Mouse (Mus musculus): ENCODE results near the gene Kctd18. TPM values are rescaled to one million over a fixed set of nuclear protein-coding genes. Genes with fewer than 3 reads are reported as not detected.
A peak's percentile ranks its signal among the peaks of the same experiment; 100 is the strongest.
"Not testable (repeated sequence)": the region's sequence is repeated elsewhere in the genome, so short reads cannot be mapped to it uniquely, and the experiment has no call there.

Kctd18 gene
- polyA plus RNA-seq, 1 experiment = 3.9 TPM

DNA sequence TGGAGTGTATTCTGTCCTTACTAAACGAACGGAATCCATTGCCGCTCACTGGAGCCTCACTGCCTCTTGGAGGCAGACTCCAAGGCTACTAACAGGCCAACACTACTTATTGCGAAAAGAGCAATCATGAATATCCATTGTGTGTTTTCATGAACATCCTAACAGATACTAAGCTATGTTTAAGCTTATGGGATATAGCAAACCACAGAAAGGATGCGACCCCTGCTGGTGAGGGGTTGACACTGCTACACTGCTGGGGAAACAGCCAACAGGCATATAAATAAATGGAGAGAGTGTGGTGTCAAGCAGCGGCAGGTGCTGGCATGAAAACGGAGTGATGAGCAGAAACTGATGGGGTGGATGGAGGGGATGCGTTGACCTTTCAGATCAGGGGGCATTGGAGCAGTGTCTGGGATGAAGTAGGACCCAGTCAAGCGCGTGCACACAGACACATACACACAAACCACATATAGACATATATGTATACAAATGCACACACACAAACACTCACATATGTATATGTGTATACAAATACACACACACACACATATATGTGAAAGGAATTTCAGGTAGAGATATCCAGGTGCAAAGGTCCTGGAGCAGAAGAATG is 12.5 kb upstream of the Kctd18 start:
- Histone ChIP-seq H3K79me2 (ENCODE audit: control insufficient read depth, insufficient read depth) (peaks cover 44% of the 10 kb centered on the region), H3K79me3 (ENCODE audit: low read depth) (peaks cover 5% of the 10 kb centered on the region), H3K4me3 (ENCODE audit: insufficient read depth, poor library complexity, severe bottlenecking) (peak overlapping the region; percentile 47), H3ac (ENCODE audit: control insufficient read depth, insufficient read length, low read depth) (no peak overlapping the region), H3K27me3 (ENCODE audit: control insufficient read depth, insufficient read depth, insufficient read length) (no peaks in the 10 kb centered on the region), H3K36me3 (ENCODE audit: control insufficient read depth, insufficient read depth) (peaks cover 11% of the 10 kb centered on the region)
- TF ChIP-seq CEBPB (IDR thresholded peaks at IDR 0.05; ENCODE audit: low read depth) (peak; percentile 43), FOSL1 (IDR thresholded peaks at IDR 0.05; ENCODE audit: insufficient read depth, low read length, poor library complexity, severe bottlenecking) (no peak), USF1 (IDR thresholded peaks at IDR 0.05; ENCODE audit: low read depth) (no peak), CTCF (IDR thresholded peaks at IDR 0.05; ENCODE audit: control insufficient read depth, insufficient read depth, insufficient read length) (peak; percentile 42)

DNA sequence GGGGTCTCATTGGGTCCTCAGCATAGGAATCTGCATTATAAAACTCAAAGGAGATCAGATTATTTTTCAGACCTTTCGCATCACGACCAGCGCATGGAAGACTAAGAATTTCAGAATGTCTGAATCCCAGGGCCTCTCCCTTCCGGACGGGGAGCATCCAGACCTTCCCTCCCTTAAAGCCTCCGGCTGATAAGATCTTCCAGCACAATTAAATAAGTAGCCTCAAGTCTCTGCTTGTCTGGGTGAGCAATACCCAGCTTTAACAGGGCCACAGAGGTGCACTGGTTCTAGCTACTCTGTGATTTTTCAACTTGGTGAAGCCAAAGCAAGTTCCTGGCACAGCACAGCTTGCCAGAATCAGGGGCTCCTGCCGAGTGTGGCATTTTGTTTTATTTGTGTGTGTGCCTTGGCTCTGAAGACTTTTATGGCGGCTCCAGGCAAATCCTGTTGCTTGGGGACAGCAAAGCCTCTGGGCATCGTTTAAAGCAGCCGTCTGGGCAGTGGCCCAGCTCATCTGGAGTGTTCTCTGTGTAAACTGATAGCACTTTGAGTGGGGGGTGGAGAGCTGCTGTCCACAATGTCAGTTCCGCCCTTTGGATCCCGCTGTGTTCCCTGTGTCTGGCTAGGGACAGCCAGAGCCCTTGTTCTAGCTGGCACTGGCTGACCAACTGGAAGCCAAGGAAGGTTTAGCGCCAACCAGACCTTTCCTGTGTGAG is 11.6 kb upstream of the Kctd18 start:
- peaks cover 4% of the 10 kb centered on the region for H3K79me3 ChIP-seq (ENCODE audit: low read depth)
- TF ChIP-seq MYOG (IDR thresholded peaks at IDR 0.05; ENCODE audit: control insufficient read depth, extremely low read depth, insufficient read length) (no peak), USF1 (IDR thresholded peaks at IDR 0.05; ENCODE audit: low read depth) (no peak), FOSL1 (IDR thresholded peaks at IDR 0.05; ENCODE audit: insufficient read depth, low read length, poor library complexity, severe bottlenecking) (no peak), CEBPB (IDR thresholded peaks at IDR 0.05; ENCODE audit: low read depth) (no peak), MAX (IDR thresholded peaks at IDR 0.05) (no peak)
- peaks cover 44% of the 10 kb centered on the region for H3K79me2 ChIP-seq (ENCODE audit: control insufficient read depth, insufficient read depth)
- H3K27me3 ChIP-seq (ENCODE audit: control insufficient read depth, insufficient read depth, insufficient read length) = no peaks in the 10 kb centered on the region
- H3ac ChIP-seq (ENCODE audit: control insufficient read depth, insufficient read length, low read depth) = peak overlapping the region; percentile 54
- H3K4me3 ChIP-seq (ENCODE audit: insufficient read depth, poor library complexity, severe bottlenecking) = peak overlapping the region; percentile 47
- peaks cover 18% of the 10 kb centered on the region for H3K36me3 ChIP-seq (ENCODE audit: control insufficient read depth, insufficient read depth)

DNA sequence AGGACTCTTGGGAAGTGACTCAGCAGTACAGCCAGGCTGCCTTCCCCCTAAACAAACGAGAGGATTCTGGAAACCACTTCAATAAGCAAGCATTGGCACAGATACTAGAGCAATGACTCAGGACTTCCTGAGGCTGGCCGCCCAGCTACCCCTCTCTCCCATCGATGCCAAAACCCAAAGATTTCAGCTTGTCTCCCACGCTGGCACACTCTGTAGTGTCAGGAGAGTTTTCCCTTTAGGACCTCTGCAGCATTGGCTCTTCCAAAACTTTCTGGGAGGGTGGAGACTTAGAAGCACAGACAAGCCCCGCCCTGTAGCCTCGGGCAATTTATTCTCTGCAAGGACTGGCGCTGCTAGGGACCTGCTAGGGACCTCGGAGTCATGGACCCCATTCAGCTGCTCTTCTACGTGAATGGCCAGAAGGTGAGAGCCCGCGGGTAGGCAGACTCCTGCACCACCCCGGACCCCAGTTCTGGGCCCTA is 10.9 kb upstream of the Kctd18 start, which contains the start of gene Aox1:
Gene Aox1, plus strand, starts transcription at position 296 of the 482 bp plus-strand sequence.
- H3K4me3 ChIP-seq (ENCODE audit: insufficient read depth, poor library complexity, severe bottlenecking) = peak within 1 kb of the TSS; percentile 47

DNA sequence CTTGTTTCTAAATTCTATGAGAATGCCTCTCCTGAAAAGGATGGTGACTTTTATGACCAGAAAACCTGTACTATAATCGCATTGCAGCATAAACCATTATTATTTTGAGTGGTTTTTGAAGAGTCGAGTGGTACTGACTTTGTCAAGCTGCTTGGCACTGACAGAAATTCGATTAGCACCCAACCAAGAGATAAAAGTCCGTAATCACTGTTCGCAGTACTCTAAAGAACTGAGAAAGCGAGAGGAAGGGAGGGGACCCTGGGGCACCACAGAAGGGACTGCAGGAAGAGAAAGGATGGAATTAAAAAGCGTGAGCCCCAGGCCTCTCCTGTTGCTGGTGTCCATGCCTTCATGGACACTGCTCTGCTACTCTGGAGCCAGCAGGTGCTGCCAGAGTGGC is 9.0 kb upstream of the Kctd18 start:
- H3K27me3 ChIP-seq (ENCODE audit: control insufficient read depth, insufficient read depth, insufficient read length) = no peaks in the 10 kb centered on the region
- no peak overlapping the region for H3K4me3 ChIP-seq (ENCODE audit: insufficient read depth, poor library complexity, severe bottlenecking)
- TF ChIP-seq MAX (IDR thresholded peaks at IDR 0.05) = no peak
- no peak for TF ChIP-seq FOSL1 (IDR thresholded peaks at IDR 0.05; ENCODE audit: insufficient read depth, low read length, poor library complexity, severe bottlenecking)
- no peak for TF ChIP-seq CTCF (IDR thresholded peaks at IDR 0.05; ENCODE audit: control insufficient read depth, insufficient read depth, insufficient read length)
- TF ChIP-seq USF1 (IDR thresholded peaks at IDR 0.05; ENCODE audit: low read depth) = no peak
- TF ChIP-seq MYOG (IDR thresholded peaks at IDR 0.05; ENCODE audit: control insufficient read depth, extremely low read depth, insufficient read length) = no peak
- TF ChIP-seq CEBPB (IDR thresholded peaks at IDR 0.05; ENCODE audit: low read depth) = no peak
- TF ChIP-seq MYOD1 (IDR thresholded peaks at IDR 0.05; ENCODE audit: control insufficient read depth, insufficient read length, low read depth) = no peak
- peaks cover 7% of the 10 kb centered on the region for H3K79me3 ChIP-seq (ENCODE audit: low read depth)
- H3K79me2 ChIP-seq (ENCODE audit: control insufficient read depth, insufficient read depth) = peaks cover 36% of the 10 kb centered on the region
- peaks cover 41% of the 10 kb centered on the region for H3K36me3 ChIP-seq (ENCODE audit: control insufficient read depth, insufficient read depth)
- no peak overlapping the region for H3ac ChIP-seq (ENCODE audit: control insufficient read depth, insufficient read length, low read depth)

More for the DNA sequence above, 10.9 kb upstream of the Kctd18 start, which contains the start of gene Aox1:
- Histone ChIP-seq H3ac (ENCODE audit: control insufficient read depth, insufficient read length, low read depth) (peak within 1 kb of the TSS; percentile 54), H3K27me3 (ENCODE audit: control insufficient read depth, insufficient read depth, insufficient read length) (no peaks in the 10 kb centered on the region), H3K36me3 (ENCODE audit: control insufficient read depth, insufficient read depth) (peaks cover 24% of the 10 kb centered on the region), H3K79me3 (ENCODE audit: low read depth) (peaks cover 4% of the 10 kb centered on the region), H3K79me2 (ENCODE audit: control insufficient read depth, insufficient read depth) (peaks cover 39% of the 10 kb centered on the region)
- TF ChIP-seq FOSL1 (IDR thresholded peaks at IDR 0.05; ENCODE audit: insufficient read depth, low read length, poor library complexity, severe bottlenecking) (peak; percentile 31), CEBPB (IDR thresholded peaks at IDR 0.05; ENCODE audit: low read depth) (no peak), MAX (IDR thresholded peaks at IDR 0.05) (peak; percentile 41)

DNA sequence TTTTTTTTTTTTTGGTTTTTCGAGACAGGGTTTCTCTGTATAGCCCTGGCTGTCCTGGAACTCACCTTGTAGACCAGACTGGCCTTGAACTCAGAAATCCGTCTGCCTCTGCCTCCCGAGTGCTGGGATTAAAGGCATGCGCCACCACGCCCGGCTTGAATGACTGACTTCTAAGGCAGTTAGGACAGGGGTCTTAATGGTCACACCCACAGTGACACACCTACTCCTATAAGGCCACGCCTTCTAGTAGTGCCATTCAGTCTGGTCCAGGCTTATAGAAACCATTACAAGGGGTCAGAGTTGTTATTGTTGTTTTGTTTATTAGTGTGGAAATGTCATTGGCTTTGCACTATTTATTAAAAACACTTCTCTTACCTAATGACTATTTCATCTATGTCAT is 12.4 kb downstream of the Kctd18 start:
- H3K36me3 ChIP-seq (ENCODE audit: control insufficient read depth, insufficient read depth) = peaks cover 50% of the 10 kb centered on the region
- peaks cover 52% of the 10 kb centered on the region for H3K79me2 ChIP-seq (ENCODE audit: control insufficient read depth, insufficient read depth)
- H3K27me3 ChIP-seq (ENCODE audit: control insufficient read depth, insufficient read depth, insufficient read length); H3K4me3 ChIP-seq (ENCODE audit: insufficient read depth, poor library complexity, severe bottlenecking); H3ac ChIP-seq (ENCODE audit: control insufficient read depth, insufficient read length, low read depth): not testable (repeated sequence)
- H3K79me3 ChIP-seq (ENCODE audit: low read depth) = peaks cover 25% of the 10 kb centered on the region

DNA sequence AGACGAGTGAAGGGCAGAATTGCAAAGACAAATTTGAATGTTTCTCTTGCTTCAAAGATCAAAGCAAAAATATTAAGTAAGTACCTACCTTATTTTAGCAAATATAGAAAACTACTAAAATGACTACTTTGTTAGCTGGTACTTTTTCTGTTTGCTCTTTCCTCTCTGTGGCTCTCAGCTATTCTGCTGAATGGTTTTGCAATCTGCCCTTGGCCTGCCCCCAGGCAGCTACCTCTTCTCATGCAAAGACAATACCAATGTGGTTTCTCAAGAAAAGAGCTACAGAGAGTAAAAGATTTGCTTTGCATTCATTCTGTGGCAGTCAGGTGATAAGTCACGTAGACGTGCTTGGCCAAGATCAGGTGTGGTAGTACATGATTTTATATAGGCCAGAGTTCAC is 20.6 kb downstream of the Kctd18 start:
- Histone ChIP-seq H3K27me3 (ENCODE audit: control insufficient read depth, insufficient read depth, insufficient read length) (no peaks in the 10 kb centered on the region), H3ac (ENCODE audit: control insufficient read depth, insufficient read length, low read depth) (no peak overlapping the region), H3K79me3 (ENCODE audit: low read depth) (peaks cover 45% of the 10 kb centered on the region), H3K4me3 (ENCODE audit: insufficient read depth, poor library complexity, severe bottlenecking) (no peak overlapping the region), H3K36me3 (ENCODE audit: control insufficient read depth, insufficient read depth) (peaks cover 49% of the 10 kb centered on the region), H3K79me2 (ENCODE audit: control insufficient read depth, insufficient read depth) (peaks cover 62% of the 10 kb centered on the region)
- no peak for TF ChIP-seq MYOD1 (IDR thresholded peaks at IDR 0.05; ENCODE audit: control insufficient read depth, insufficient read length, low read depth)
- TF ChIP-seq MAX (IDR thresholded peaks at IDR 0.05) = no peak
- no peak for TF ChIP-seq CTCF (IDR thresholded peaks at IDR 0.05; ENCODE audit: control insufficient read depth, insufficient read depth, insufficient read length)
- no peak for TF ChIP-seq MYOG (IDR thresholded peaks at IDR 0.05; ENCODE audit: control insufficient read depth, extremely low read depth, insufficient read length)
- no peak for TF ChIP-seq CEBPB (IDR thresholded peaks at IDR 0.05; ENCODE audit: low read depth)
- TF ChIP-seq USF1 (IDR thresholded peaks at IDR 0.05; ENCODE audit: low read depth) = no peak
- no peak for TF ChIP-seq FOSL1 (IDR thresholded peaks at IDR 0.05; ENCODE audit: insufficient read depth, low read length, poor library complexity, severe bottlenecking)
